Mouse (Mus musculus) embryonic facial prominence, embryonic 13.5 days (tissue): ENCODE results near the gene Ssu72. TPM values are rescaled to one million over a fixed set of nuclear protein-coding genes. Genes with fewer than 3 reads are reported as not detected.

Experiments used
- ATAC-seq: fragments of 200-750 bp; cut with Nextera tagmentation; 2 replicates; pipeline ENCODE4 v1.8.0; 2017; ENCODE audit warnings: low read depth; ENCODE audit not compliant: insufficient number of reproducible peaks, insufficient read depth, low FRiP score, low TSS enrichment
- H3K27ac ChIP-seq: fragments of 300-500 bp; sonication (generic); 2 replicates; pipeline ENCODE4 v1.5.1; 2015; ENCODE audit warnings: moderate library complexity, mild to moderate bottlenecking, inconsistent platforms
- H3K27me3 ChIP-seq: fragments of 300-500 bp; sonication (generic); 2 replicates; pipeline ENCODE4 v1.6.1; 2015; ENCODE audit warnings: mild to moderate bottlenecking, inconsistent platforms
- H3K36me3 ChIP-seq: fragments of 300-500 bp; sonication (generic); 2 replicates; pipeline ENCODE4 v1.6.1; 2015; ENCODE audit warnings: mild to moderate bottlenecking, inconsistent platforms
- H3K4me1 ChIP-seq: fragments of 300-500 bp; sonication (generic); 2 replicates; pipeline ENCODE4 v1.6.1; 2015; ENCODE audit warnings: inconsistent platforms
- H3K4me2 ChIP-seq: fragments of 300-500 bp; sonication (generic); 2 replicates; pipeline ENCODE4 v1.6.1; 2015; ENCODE audit warnings: moderate library complexity, mild to moderate bottlenecking, inconsistent platforms
- H3K4me3 ChIP-seq: fragments of 300-500 bp; sonication (generic); 2 replicates; pipeline ENCODE4 v1.5.1; 2015; ENCODE audit warnings: mild to moderate bottlenecking, inconsistent platforms
- H3K9ac ChIP-seq: fragments of 300-500 bp; sonication (generic); 2 replicates; pipeline ENCODE4 v1.6.1; 2015; ENCODE audit warnings: mild to moderate bottlenecking, inconsistent platforms
- H3K9me3 ChIP-seq: fragments of 300-500 bp; sonication (generic); 2 replicates; pipeline ENCODE4 v1.6.1; 2016; ENCODE audit warnings: inconsistent platforms
- whole genome bisulfite sequencing: fragments of 180-500 bp; shearing (Covaris S2); methylation state at CpG from one replicate; pipeline ENCODE4 v1.1.7; 2015; ENCODE audit warnings: mixed read lengths; 5-methylcytosine and 5-hydroxymethylcytosine counted together
- polyA plus RNA-seq: library from polyadenylated mRNA; unstranded; fragments of >200 nt; fragmentation: Nextera tagmentation; extraction: Ambion mirVana; gene quantifications from 2 replicates; pipeline ENCODE4 v1.2.1, GENCODE M21; 2015

Gene Ssu72
- polyA plus RNA-seq, 1 experiment from 2014 or later = 136 TPM

DNA sequence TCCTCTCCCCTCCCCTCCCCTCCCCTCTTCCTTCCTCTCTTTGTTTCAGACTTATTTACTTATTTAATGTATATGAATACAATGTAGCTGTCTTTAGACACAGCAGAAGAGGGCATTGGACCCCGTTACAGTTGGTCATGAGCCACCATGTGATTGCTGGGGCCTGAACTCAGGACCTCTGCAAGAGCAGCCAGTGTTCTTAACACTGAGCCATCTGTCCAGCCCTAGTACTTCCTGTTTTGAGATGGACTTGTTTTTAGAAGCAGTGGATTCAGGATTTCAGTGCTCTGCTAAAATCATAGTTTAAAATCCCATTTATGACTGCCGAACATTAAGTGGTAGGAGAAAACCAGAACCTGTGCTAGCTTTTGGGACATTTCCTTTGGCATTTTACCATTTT is 4.0 kb downstream of the Ssu72 start:
- H3K4me3 ChIP-seq = no peak overlapping the region
- H3K4me1 ChIP-seq = peaks cover 23% of the 10 kb centered on the region
- no peaks in the 10 kb centered on the region for H3K9me3 ChIP-seq
- 84% methylated on average over 2 of the region's 2 CpGs for WGBS
- ATAC-seq = no peak
- no peaks in the 10 kb centered on the region for H3K36me3 ChIP-seq
- H3K9ac ChIP-seq = no peak overlapping the region
- no peak overlapping the region for H3K4me2 ChIP-seq
- H3K27me3 ChIP-seq = no peaks in the 10 kb centered on the region
- no peak overlapping the region for H3K27ac ChIP-seq

DNA sequence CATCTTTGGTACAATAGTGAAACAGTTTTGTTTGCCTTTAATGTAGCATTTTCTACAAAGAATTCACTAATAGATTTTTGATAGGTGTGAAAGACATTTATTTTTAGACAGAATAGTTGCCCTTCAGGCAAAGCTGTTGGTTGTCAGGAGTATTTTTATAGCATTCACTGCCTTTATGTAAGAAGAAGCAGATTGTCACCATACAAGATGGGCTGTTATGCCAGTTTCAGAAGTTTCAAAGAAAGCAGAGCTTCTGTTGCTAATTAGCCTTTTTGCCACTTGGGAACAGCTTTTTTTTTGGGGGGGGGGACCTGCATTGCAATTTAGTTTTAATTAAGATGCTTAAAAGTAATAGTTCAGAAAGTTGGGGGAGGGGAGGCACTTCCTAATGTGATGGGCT is 4.4 kb downstream of the Ssu72 start:
- Histone ChIP-seq H3K4me2 (no peak overlapping the region), H3K4me3 (no peak overlapping the region), H3K4me1 (peaks cover 23% of the 10 kb centered on the region), H3K36me3 (no peaks in the 10 kb centered on the region), H3K9ac (no peak overlapping the region), H3K27ac (no peak overlapping the region), H3K27me3 (no peaks in the 10 kb centered on the region), H3K9me3 (no peaks in the 10 kb centered on the region)
- no peak for ATAC-seq

DNA sequence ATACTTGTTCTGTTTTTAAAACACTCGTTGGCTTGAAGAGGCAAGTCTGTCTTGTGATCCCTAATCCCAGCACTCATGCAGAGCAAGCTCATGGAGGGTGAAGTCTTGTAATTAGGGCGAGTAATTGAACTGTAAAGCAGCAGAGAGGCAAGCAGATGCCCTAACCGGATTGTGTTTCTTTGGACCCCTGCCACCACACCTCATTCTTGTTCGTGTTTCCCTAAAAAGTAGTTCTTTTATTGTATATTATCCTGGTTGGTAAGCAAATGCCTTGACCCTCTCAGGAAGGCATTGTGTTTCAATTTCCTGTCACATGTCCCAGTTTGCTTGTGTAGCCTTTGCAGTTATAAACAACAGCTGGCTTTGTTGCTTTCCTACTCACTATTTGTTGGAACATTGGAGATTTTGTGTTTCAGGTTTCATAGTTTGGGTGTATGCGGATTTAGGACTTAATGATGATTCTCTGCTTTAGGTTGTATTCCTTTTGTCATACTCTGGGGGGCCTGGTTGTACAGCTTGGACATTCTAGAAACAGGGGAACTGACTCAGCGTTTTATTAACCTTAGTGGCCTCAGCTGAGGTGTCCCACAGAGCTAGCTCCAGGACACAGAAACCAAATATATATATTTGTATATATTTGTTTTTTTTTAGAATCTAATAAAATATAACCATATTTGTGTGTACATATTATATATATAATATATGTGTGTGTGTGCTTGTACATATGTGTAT is 6.1 kb downstream of the Ssu72 start:
- Histone ChIP-seq H3K36me3 (peaks cover 15% of the 10 kb centered on the region), H3K9me3 (no peaks in the 10 kb centered on the region), H3K4me3 (no peak overlapping the region), H3K9ac (no peak overlapping the region), H3K27ac (peak overlapping the region; percentile 29), H3K4me1 (peaks cover 19% of the 10 kb centered on the region), H3K27me3 (no peaks in the 10 kb centered on the region), H3K4me2 (no peak overlapping the region; the same call in 1 of the 2 replicates)
- ATAC-seq = no peak
- WGBS = 40% methylated on average over 6 of the region's 6 CpGs

DNA sequence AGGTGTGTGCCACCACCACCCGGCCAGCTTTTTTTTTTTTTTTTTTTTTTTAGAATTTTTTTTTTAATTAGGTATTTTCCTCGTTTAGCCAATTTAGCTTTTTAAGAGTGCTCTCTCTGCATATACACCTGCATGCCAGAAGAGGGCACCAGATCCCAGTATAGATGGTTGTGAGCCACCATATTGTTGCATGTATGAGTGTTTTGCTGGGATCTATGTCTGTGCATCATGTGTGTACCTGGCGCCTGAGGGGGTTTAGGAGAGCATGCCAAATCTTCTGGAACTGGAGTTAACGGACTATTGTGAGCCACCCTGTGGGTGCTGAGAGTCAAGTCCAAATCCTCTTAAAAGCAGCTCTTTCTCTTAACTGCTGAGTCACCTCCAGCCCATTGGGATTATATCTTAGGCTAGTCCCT is 17.1 kb downstream of the Ssu72 start:
- peaks cover 34% of the 10 kb centered on the region for H3K36me3 ChIP-seq
- no peaks in the 10 kb centered on the region for H3K27me3 ChIP-seq
- no peak overlapping the region for H3K4me2 ChIP-seq
- H3K27ac ChIP-seq = no peak overlapping the region
- H3K9ac ChIP-seq = no peak overlapping the region
- no peak overlapping the region for H3K4me3 ChIP-seq
- no peaks in the 10 kb centered on the region for H3K4me1 ChIP-seq
- ATAC-seq = no peak
- 63% methylated on average over 4 of the region's 4 CpGs for WGBS
- H3K9me3 ChIP-seq = no peaks in the 10 kb centered on the region

DNA sequence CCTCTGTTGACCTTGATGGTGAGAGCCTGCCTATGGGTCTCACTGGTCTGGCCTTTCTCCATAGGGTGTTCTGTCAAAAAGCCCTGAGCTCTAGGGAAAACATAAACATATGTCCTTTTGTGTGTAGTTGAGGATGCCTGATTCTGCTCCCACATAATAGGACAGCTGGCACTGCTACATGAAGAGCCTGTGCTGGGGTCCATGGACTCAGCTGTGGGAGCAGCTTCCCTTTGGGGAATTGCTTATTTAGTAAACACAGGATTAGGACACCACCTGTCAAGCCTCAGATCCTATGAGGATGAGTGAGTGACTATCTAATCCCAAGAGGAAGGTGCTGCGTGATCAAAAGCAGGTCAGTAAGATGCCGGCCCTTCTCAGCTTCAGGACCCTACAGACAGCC is 23.4 kb downstream of the Ssu72 start:
- ATAC-seq = no peak
- H3K27me3 ChIP-seq = no peaks in the 10 kb centered on the region

DNA sequence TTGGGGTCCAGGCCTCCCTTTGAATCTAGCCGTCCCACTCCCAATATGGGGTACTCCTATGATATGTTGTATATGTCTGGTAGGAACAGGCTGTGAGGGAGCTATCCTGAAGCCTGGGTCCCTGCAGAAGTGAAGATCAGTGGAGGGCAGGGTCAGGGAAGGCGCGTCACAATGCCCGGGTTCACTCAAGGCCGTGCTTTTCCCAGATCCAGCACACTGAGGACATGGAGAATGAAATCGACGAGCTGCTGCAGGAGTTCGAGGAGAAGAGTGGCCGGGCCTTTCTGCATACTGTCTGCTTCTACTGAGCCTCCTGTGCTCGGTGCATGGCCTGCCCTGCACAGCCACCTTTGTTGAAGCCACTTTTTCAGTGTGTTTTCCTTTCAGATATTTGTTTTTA is 28.7 kb downstream of the Ssu72 start:
- WGBS = 87% methylated on average over 10 of the region's 10 CpGs
- Histone ChIP-seq H3K4me1 (peaks cover 37% of the 10 kb centered on the region), H3K9me3 (no peaks in the 10 kb centered on the region), H3K27ac (no peak overlapping the region), H3K36me3 (peaks cover 31% of the 10 kb centered on the region), H3K9ac (peak overlapping the region; percentile 90), H3K4me2 (peak overlapping the region; percentile 92; the same call in 1 of the 2 replicates), H3K27me3 (no peaks in the 10 kb centered on the region), H3K4me3 (no peak overlapping the region)
- ATAC-seq = no peak

More for the DNA sequence above, 23.4 kb downstream of the Ssu72 start:
- Histone ChIP-seq H3K4me1 (no peaks in the 10 kb centered on the region), H3K4me3 (no peak overlapping the region), H3K27ac (no peak overlapping the region), H3K4me2 (no peak overlapping the region), H3K9me3 (no peaks in the 10 kb centered on the region), H3K9ac (no peak overlapping the region), H3K36me3 (peaks cover 35% of the 10 kb centered on the region)
- WGBS = 78% methylated on average over 2 of the region's 2 CpGs

DNA sequence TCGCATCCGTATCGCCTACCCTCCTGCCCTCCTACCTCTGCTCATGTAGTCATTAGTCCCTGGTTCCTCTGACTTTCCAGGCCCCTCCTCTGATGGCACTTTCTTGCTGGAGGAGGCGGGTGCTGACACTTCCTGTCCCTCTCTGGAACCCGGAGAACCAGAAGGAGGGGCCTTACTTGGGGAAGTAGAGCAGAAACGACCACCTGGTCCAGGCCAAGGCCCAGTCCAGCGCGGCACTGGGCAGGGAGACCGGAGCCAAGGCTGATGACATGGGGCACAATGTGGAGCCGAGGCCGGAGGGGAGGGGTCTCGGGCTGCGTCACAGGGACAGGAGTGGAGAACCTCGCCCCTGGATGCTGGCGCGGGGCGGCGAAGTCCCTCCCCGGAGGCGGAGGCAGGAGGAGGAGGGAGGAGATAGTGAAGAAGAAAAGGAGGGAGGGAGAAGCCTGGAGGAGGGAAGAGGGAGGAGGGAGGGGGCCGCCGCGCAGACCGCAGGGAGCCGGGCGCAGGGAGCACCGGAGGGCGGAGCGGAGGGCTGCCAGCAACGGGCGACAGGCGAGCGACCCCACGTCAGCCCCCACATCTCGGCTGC is 29.8 kb downstream of the Ssu72 start, which contains the start of gene Tmem240:
Gene Tmem240 (plus strand): TSS at position 451 of the 592 bp plus-strand sequence.
- ATAC-seq = peak; percentile 85
- H3K27ac ChIP-seq = peak within 1 kb of the TSS; percentile 87
- H3K36me3 ChIP-seq = peaks cover 34% of the 10 kb centered on the region
- H3K9me3 ChIP-seq = no peaks in the 10 kb centered on the region
- H3K4me2 ChIP-seq = peak within 1 kb of the TSS; percentile 92
- H3K9ac ChIP-seq = peak within 1 kb of the TSS; percentile 90
- H3K4me3 ChIP-seq = peak within 1 kb of the TSS; percentile 81
- H3K27me3 ChIP-seq = no peaks in the 10 kb centered on the region
- H3K4me1 ChIP-seq = peaks cover 38% of the 10 kb centered on the region
- under 1% methylated on average over 33 of the region's 35 CpGs for WGBS

DNA sequence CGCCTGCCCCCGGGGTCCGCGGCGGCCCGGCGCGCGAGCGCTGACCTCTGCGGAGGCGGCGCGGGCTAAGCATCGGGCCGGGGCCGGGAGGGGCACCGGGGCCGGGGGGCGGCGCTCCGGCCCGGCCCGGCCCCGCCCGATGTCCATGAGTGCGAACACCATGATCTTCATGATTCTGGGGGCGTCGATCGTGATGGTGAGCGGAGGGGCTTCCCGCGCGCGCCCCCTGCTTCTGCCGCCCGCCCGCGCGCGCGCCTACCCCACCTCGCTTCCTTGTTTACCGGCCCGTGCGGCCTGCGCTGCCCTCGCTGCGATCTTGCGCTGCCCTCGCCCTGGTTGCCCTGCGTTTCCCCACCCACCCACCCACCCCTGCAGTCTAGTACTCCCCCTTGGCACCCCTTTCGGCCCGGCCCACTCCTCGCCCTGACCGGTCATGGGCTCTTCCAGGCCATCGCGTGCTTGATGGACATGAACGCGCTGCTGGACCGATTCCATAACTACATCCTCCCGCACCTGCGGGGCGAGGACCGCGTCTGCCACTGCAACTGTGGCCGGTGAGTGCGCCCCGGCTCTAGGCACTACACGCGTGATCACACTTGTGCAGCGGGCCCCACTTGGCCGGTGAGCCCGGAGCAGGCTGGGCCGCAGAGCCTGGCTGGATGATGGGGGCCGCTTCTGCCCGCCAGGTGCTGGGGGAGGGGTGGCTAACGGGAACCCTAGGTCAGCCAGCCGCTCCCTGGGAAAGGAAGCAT is 30.5 kb downstream of the Ssu72 start:
- Histone ChIP-seq H3K4me1 (peaks cover 38% of the 10 kb centered on the region), H3K27me3 (no peaks in the 10 kb centered on the region), H3K27ac (peak overlapping the region; percentile 87), H3K9ac (peak overlapping the region; percentile 90), H3K4me3 (peak overlapping the region; percentile 81), H3K9me3 (no peaks in the 10 kb centered on the region), H3K4me2 (peak overlapping the region; percentile 92), H3K36me3 (peaks cover 41% of the 10 kb centered on the region)
- peak; percentile 34 for ATAC-seq
- WGBS = under 1% methylated on average over 56 of the region's 79 CpGs

DNA sequence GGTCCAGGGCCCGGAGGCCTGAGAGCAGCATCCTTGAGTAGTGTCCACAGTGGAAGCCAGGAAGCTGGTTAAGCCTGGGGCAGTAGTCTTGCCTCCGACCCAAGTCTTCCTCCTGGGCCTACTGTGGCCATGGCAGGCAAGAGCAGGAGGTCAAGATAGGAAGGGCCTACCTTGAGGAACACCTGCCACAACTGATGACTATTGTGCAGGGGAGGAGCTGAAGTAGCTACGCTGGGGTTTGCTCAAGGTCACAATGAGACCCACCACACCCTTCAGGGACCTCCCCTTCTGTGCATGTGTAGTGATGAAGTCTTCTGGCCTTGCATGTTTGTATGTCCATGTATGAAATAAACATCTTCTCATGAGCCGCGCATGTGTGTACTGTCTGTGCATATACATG is 31.2 kb downstream of the Ssu72 start:
- no peaks in the 10 kb centered on the region for H3K27me3 ChIP-seq
- peak overlapping the region; percentile 90 for H3K9ac ChIP-seq
- peak overlapping the region; percentile 92 for H3K4me2 ChIP-seq
- H3K36me3 ChIP-seq = peaks cover 45% of the 10 kb centered on the region
- H3K4me3 ChIP-seq = peak overlapping the region; percentile 81
- no peaks in the 10 kb centered on the region for H3K9me3 ChIP-seq
- 0 out of 2 replicates have a peak overlapping the region, but pooled peaks have one; percentile 87 for H3K27ac ChIP-seq
- no peak for ATAC-seq
- H3K4me1 ChIP-seq = peaks cover 38% of the 10 kb centered on the region
- 76% methylated on average over 5 of the region's 5 CpGs for WGBS

DNA sequence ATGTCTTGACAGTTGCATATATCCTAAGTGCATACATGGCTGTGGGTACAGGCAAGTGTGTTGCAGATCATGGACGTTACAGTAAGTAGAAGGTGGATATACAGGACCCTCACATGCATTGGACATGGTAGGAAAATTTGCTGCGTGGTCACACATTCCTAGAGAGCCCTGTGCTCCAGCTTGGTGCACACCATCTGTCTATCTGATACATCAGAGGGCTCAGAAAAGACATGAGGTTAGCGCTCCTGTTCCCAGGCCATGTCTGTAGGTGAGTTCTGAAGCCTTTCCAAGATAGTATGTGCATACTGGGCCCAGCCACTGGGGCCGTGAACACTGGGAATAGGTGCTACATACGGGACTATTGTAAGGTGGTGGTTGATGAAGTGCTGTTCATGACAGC is 31.8 kb downstream of the Ssu72 start:
- no peak overlapping the region for H3K4me3 ChIP-seq
- peak overlapping the region; percentile 92 for H3K4me2 ChIP-seq
- 92% methylated on average over 5 of the region's 5 CpGs for WGBS
- H3K9me3 ChIP-seq = no peaks in the 10 kb centered on the region
- peak overlapping the region; percentile 90; the same call in 1 of the 2 replicates for H3K9ac ChIP-seq
- ATAC-seq = no peak
- H3K36me3 ChIP-seq = peaks cover 46% of the 10 kb centered on the region
- no peaks in the 10 kb centered on the region for H3K27me3 ChIP-seq
- peaks cover 38% of the 10 kb centered on the region for H3K4me1 ChIP-seq
- no peak overlapping the region for H3K27ac ChIP-seq

DNA sequence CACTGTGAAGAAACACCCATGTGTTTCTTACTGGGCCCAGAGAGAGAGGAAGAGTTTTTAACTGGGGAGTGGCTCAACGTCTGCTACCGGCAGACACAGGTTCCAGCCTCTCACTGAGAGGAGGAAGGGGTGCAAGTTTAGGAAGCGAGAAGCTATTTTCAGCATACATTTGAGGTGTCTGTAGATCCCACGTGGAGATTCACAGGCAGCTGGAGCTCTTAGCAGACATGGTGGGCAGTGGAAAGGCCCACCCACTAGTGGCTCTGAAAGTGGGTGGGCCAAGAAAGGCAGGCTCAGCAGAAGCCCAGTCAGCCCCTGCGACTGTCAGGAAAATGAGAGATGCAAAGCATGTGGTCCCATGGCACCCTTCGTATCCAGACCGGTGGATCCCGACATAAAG is 33.7 kb downstream of the Ssu72 start:
- Histone ChIP-seq H3K4me1 (peaks cover 36% of the 10 kb centered on the region), H3K27ac (no peak overlapping the region), H3K9me3 (no peaks in the 10 kb centered on the region), H3K36me3 (peaks cover 51% of the 10 kb centered on the region), H3K4me2 (no peak overlapping the region), H3K9ac (no peak overlapping the region), H3K27me3 (no peaks in the 10 kb centered on the region), H3K4me3 (no peak overlapping the region)
- WGBS = 53% methylated on average over 8 of the region's 8 CpGs
- ATAC-seq = no peak
